ENCODE assay signal across 10 mouse cellular contexts in genomic region chr1:134082987-134083516, GRCm38 (mm10). TPM values are rescaled to one million over a fixed set of nuclear protein-coding genes. Genes with fewer than 3 reads are reported as not detected.
A peak's percentile ranks its signal among the peaks of the same experiment; 100 is the strongest.
DNase-seq lines count a peak whose midpoint lies in the region; ATAC-seq lines count a peak whose summit lies in the region.
"Had no signal": no experiment of that assay in that cellular context is flagged by ENCODE, and none has a peak within 500 bp of the region (broad histone marks: within the 10 kb centered on the region; RNA-seq: fewer than 3 reads in every experiment).

No protein-coding gene starts in this region.

- H3K36me3 ChIP-seq in heart, embryonic 14.5 days (ENCODE audit: control insufficient read depth, insufficient read depth, low read length): no peaks in the 10 kb centered on the region
- H3K36me3 ChIP-seq in stomach, embryonic 15.5 days: no peaks in the 10 kb centered on the region
- H3K36me3 ChIP-seq: limb, embryonic 15.5 days had no signal

- no peak overlapping the region for H3K4me3 ChIP-seq in heart, embryonic 14.5 days (ENCODE audit: control insufficient read depth in 1 of 2, insufficient read depth in 1 of 2, low read depth in 1 of 2, low read length in 2 of 2)
- H3K4me3 ChIP-seq in stomach, embryonic 15.5 days (replicated peaks): no peak overlapping the region
- H3K4me3 ChIP-seq: limb, embryonic 15.5 days had no signal

- peak; percentile 19 for ATAC-seq in common myeloid progenitor, adult 5-6 weeks (replicated peaks; ENCODE audit: low read depth, poor library complexity, severe bottlenecking)
- peak; percentile 41 for ATAC-seq in heart, embryonic 14.5 days (ENCODE audit: insufficient number of reproducible peaks, insufficient read depth, low FRiP score, low read depth)
- ATAC-seq in stomach, embryonic 15.5 days (ENCODE audit: insufficient read depth, low FRiP score, low read depth): 0 out of 2 replicates have a peak, but pooled peaks have one; percentile 8
- no peak for ATAC-seq in inflammation-experienced regulatory T-cells, adult 6 months

- H3K9ac ChIP-seq in heart, embryonic 14.5 days (ENCODE audit: low read length): peak overlapping the region; percentile 60
- no peak overlapping the region for H3K9ac ChIP-seq in stomach, embryonic 15.5 days
- H3K9ac ChIP-seq: limb, embryonic 15.5 days had no signal

- DNase-seq in kidney, adult 18-20 months: peak; percentile 42
- no peak for DNase-seq in kidney, postnatal 36 days
- peak; percentile 60 for DNase-seq in ES-CJ7 (ENCODE audit: low read depth, low spot score)
- peak; percentile 84 for DNase-seq in liver

- H3K9me3 ChIP-seq in heart, embryonic 14.5 days (ENCODE audit: control insufficient read depth, low read length): no peaks in the 10 kb centered on the region
- H3K9me3 ChIP-seq in stomach, embryonic 15.5 days: no peaks in the 10 kb centered on the region
- H3K9me3 ChIP-seq: limb, embryonic 15.5 days had no signal

- H3K27ac ChIP-seq in heart, embryonic 14.5 days (replicated peaks in 1 of 2; ENCODE audit: control insufficient read depth in 1 of 2, insufficient read depth in 1 of 2, low read depth in 2 of 2, low read length in 2 of 2): peak overlapping the region; percentile 93 to 98
- H3K27ac ChIP-seq in stomach, embryonic 15.5 days: peak overlapping the region; percentile 42
- H3K27ac ChIP-seq: limb, embryonic 15.5 days had no signal

- WGBS in heart, embryonic 14.5 days: 10% methylated on average over 11 of the region's 11 CpGs
- 48% methylated on average over 11 of the region's 11 CpGs for WGBS in stomach, embryonic 15.5 days

- peak overlapping the region; percentile 38 for H3K4me2 ChIP-seq in heart, embryonic 14.5 days (ENCODE audit: low read length)
- no peak overlapping the region for H3K4me2 ChIP-seq in stomach, embryonic 15.5 days
- H3K4me2 ChIP-seq: limb, embryonic 15.5 days had no signal

- no peaks in the 10 kb centered on the region for H3K27me3 ChIP-seq in heart, embryonic 14.5 days (ENCODE audit: control insufficient read depth, insufficient read depth, low read length)
- no peaks in the 10 kb centered on the region for H3K27me3 ChIP-seq in stomach, embryonic 15.5 days (replicated peaks)
- H3K27me3 ChIP-seq: limb, embryonic 15.5 days had no signal

- H3K4me1 ChIP-seq in heart, embryonic 14.5 days (ENCODE audit: control insufficient read depth in 2 of 2, insufficient read depth in 2 of 2, low read length in 2 of 2): peaks cover 45 to 55% of the 10 kb centered on the region in 2 experiments
- H3K4me1 ChIP-seq in stomach, embryonic 15.5 days: peaks cover 9% of the 10 kb centered on the region

RNA-seq across cellular contexts. Expression of gene Btg2, which starts 4.1 kb away (rescaled TPM):
- 87.7 and 93.6 TPM in 2 replicates for total RNA-seq in common myeloid progenitor, adult 5-6 weeks (2017)
- 34.7 and 36.9 TPM in 2 replicates for polyA plus RNA-seq in heart, embryonic 14.5 days (2014; fragmentation: Nextera tagmentation; extraction: Ambion mirVana)
- polyA plus RNA-seq in stomach, embryonic 15.5 days (2015; fragmentation: Nextera tagmentation; extraction: Ambion mirVana): 72.2 and 72.4 TPM in 2 replicates
- polyA plus RNA-seq in inflammation-experienced regulatory T-cells, adult 6 months (2017; shearing (Covaris generic)): 100 to 1,000 TPM; 168 to 251 (median 221) TPM

RNA-seq across cellular contexts. Expression of gene Chit1, which starts 28.0 kb away (rescaled TPM):
- total RNA-seq in common myeloid progenitor, adult 5-6 weeks (2017): 0.53 and 0.55 TPM in 2 replicates
- 0.46 and 0.96 TPM in 2 replicates for polyA plus RNA-seq in heart, embryonic 14.5 days (2014; fragmentation: Nextera tagmentation; extraction: Ambion mirVana)
- 0.70 and 1.1 TPM in 2 replicates for polyA plus RNA-seq in stomach, embryonic 15.5 days (2015; fragmentation: Nextera tagmentation; extraction: Ambion mirVana)
- polyA plus RNA-seq in inflammation-experienced regulatory T-cells, adult 6 months (2017; shearing (Covaris generic)): not detected
- total RNA-seq: adrenal gland, postnatal 4 days had no signal

RNA-seq across cellular contexts. Expression of gene Fmod, which starts 46.0 kb away (rescaled TPM):
- not detected in 2 replicates for total RNA-seq in common myeloid progenitor, adult 5-6 weeks (2017)
- 15.9 and 18.0 TPM in 2 replicates for polyA plus RNA-seq in heart, embryonic 14.5 days (2014; fragmentation: Nextera tagmentation; extraction: Ambion mirVana)
- 9.0 and 11.1 TPM in 2 replicates for polyA plus RNA-seq in stomach, embryonic 15.5 days (2015; fragmentation: Nextera tagmentation; extraction: Ambion mirVana)
- not detected for polyA plus RNA-seq in inflammation-experienced regulatory T-cells, adult 6 months (2017; shearing (Covaris generic))

Comparison
In these comparisons a context has a peak if more than half of its experiments do, and no peak if none do; other contexts are left out.
1. DNase-seq: peak in kidney, adult 18-20 months (single experiment), ES-CJ7 (single experiment) and liver (single experiment); none in kidney, postnatal 36 days (0 of 2).